Mouse (Mus musculus) forebrain, embryonic 16.5 days (tissue): ENCODE results near the gene Abracl. TPM values are rescaled to one million over a fixed set of nuclear protein-coding genes. Genes with fewer than 3 reads are reported as not detected.

ENCODE experiments used
- polyA plus RNA-seq: library from polyadenylated mRNA; unstranded; fragments of >200 nt; fragmentation: Nextera tagmentation; extraction: Ambion mirVana; gene quantifications from 2 replicates; pipeline ENCODE4 v1.2.1, GENCODE M21; 2015

Abracl gene
- polyA plus RNA-seq, 1 experiment from 2014 or later = 193 TPM

Other genes starting within 250 kb of the Abracl start
- gene Txlnb, start 227.1 kb downstream of the Abracl start, polyA plus RNA-seq = 0.37 and 0.46 TPM in 2 replicates
- 6.3 and 7.0 TPM in 2 replicates for gene Heca, start 75.2 kb downstream of the Abracl start, polyA plus RNA-seq
- gene Reps1, start 32.6 kb upstream of the Abracl start, polyA plus RNA-seq = 12.1 and 15.4 TPM in 2 replicates
- gene Ect2l, start 187.6 kb upstream of the Abracl start, polyA plus RNA-seq = 0.44 TPM in 1 of 2 replicates, not detected in the other
- gene Ccdc28a, start 211.7 kb upstream of the Abracl start, polyA plus RNA-seq = 7.8 and 9.6 TPM in 2 replicates